Mouse (Mus musculus) stomach, postnatal 0 days (tissue): ENCODE results near the gene Srcap. TPM values are rescaled to one million over a fixed set of nuclear protein-coding genes. Genes with fewer than 3 reads are reported as not detected.

ENCODE experiments used
- ATAC-seq: fragments of 200-750 bp; cut with Nextera tagmentation; 2 replicates; pipeline ENCODE4 v1.8.0; 2017; ENCODE audit not compliant: low FRiP score, low TSS enrichment
- DNase-seq: peaks from one replicate; pipeline ENCODE4 v3.0.0-alpha.2; 2016; ENCODE audit warnings: low spot score
- H3K27ac ChIP-seq: fragments of 300-500 bp; sonication (generic); replicated peaks from 2 replicates; pipeline ENCODE4 v1.5.1; 2014; ENCODE audit warnings: mild to moderate bottlenecking, control low read depth
- H3K27me3 ChIP-seq: fragments of 300-500 bp; sonication (generic); 2 replicates; pipeline ENCODE4 v1.6.1; 2014; ENCODE audit warnings: low read length; ENCODE audit not compliant: control insufficient read depth, insufficient read depth
- H3K36me3 ChIP-seq: fragments of 300-500 bp; sonication (generic); 2 replicates; pipeline ENCODE4 v1.6.1; 2014; ENCODE audit warnings: low read length, mixed read lengths; ENCODE audit not compliant: control insufficient read depth, insufficient read depth
- H3K4me1 ChIP-seq: fragments of 300-500 bp; sonication (generic); replicated peaks from 2 replicates; pipeline ENCODE4 v1.6.1; 2014; ENCODE audit warnings: antibody characterized with exemption; ENCODE audit not compliant: control insufficient read depth, insufficient read depth
- H3K4me2 ChIP-seq: fragments of 300-500 bp; sonication (generic); replicated peaks from 2 replicates; pipeline ENCODE4 v1.6.1; 2014; ENCODE audit warnings: low read depth, mild to moderate bottlenecking, control low read depth, moderate library complexity
- H3K4me3 ChIP-seq: fragments of 300-500 bp; sonication (generic); 2 replicates; pipeline ENCODE4 v1.5.1; 2014; ENCODE audit warnings: low read depth, low read length, control low read depth
- H3K9ac ChIP-seq: fragments of 300-500 bp; sonication (generic); 2 replicates; pipeline ENCODE4 v1.6.1; 2014; ENCODE audit warnings: mild to moderate bottlenecking, low read length, control low read depth, mixed read lengths
- H3K9me3 ChIP-seq: fragments of 300-500 bp; sonication (generic); 2 replicates; pipeline ENCODE4 v1.6.1; 2016; ENCODE audit warnings: low read length; ENCODE audit not compliant: control insufficient read depth
- CTCF ChIP-seq: IDR thresholded peaks from 2 replicates; pipeline ENCODE4 v1.5.1; 2016; ENCODE audit warnings: antibody characterized with exemption, low read depth, mild to moderate bottlenecking, moderate library complexity
- EP300 ChIP-seq: optimal IDR thresholded peaks from 2 replicates; pipeline ENCODE3; 2016; ENCODE audit warnings: antibody characterized with exemption
- WGBS: fragments of 180-500 bp; shearing (Covaris S2); extraction: QIAGEN DNeasy Blood & Tissue Kit; methylation state at CpG from one replicate; pipeline ENCODE4 v1.1.7; 2014; 5-methylcytosine and 5-hydroxymethylcytosine counted together
- polyA plus RNA-seq: library from polyadenylated mRNA; unstranded; fragments of >200 nt; fragmentation: Nextera tagmentation; extraction: Ambion mirVana; gene quantifications from 2 replicates; pipeline ENCODE4 v1.2.1, GENCODE M21; 2015

Srcap gene
- polyA plus RNA-seq, 1 experiment from 2014 or later: 13.0 TPM

DNA sequence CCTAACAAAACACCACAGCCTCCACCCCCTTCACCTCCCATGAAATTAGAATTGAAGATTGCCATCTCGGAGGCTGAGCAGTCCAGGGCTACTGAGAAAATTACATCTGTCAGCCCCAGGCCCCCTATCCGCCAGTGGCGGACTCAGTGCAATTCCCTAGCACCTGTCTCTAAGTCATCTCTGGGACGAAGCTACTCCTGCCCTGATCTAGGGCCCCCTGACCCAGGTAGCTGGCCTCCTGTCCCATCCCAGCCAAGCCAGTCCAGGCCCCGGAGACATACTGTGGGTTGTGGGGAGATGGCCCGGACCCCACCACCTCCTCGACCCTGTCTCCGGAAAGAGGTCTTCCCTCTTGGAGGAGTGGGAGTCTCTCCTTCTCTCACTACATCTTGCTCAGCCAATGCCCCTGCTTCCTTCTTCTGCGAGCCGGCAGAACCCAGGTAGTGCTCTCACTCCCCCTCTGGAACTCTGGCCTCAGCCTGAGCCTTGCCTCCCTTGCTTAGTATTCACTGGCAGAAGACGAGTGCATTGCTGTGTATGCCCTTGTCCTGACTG, 36.5 kb upstream of the Srcap start:
- 92% methylated on average over 11 of the region's 11 CpGs for WGBS

GRCm38 (mm10) chr7:127476336-127476735, 35.4 kb upstream of the Srcap start:
- no peak overlapping the region for H3K9ac ChIP-seq
- H3K4me1 ChIP-seq: no peaks in the 10 kb centered on the region
- H3K27me3 ChIP-seq: no peaks in the 10 kb centered on the region
- H3K36me3 ChIP-seq: peaks cover 19% of the 10 kb centered on the region
- WGBS: 94% methylated on average over 11 of the region's 11 CpGs
- no peak overlapping the region for H3K27ac ChIP-seq
- ATAC-seq (no peak), DNase-seq (no peak)
- H3K4me2 ChIP-seq: no peak overlapping the region
- no peaks in the 10 kb centered on the region for H3K9me3 ChIP-seq
- TF ChIP-seq CTCF: no peak
- no peak for TF ChIP-seq EP300
- no peak overlapping the region for H3K4me3 ChIP-seq

More for the DNA sequence above, 36.5 kb upstream of the Srcap start:
- DNase-seq (no peak), ATAC-seq (no peak)
- H3K36me3 ChIP-seq: peaks cover 19% of the 10 kb centered on the region
- no peak overlapping the region for H3K4me2 ChIP-seq
- no peaks in the 10 kb centered on the region for H3K9me3 ChIP-seq
- no peaks in the 10 kb centered on the region for H3K4me1 ChIP-seq
- TF ChIP-seq EP300 (no peak), CTCF (no peak)
- no peak overlapping the region for H3K4me3 ChIP-seq
- no peaks in the 10 kb centered on the region for H3K27me3 ChIP-seq
- no peak overlapping the region for H3K27ac ChIP-seq
- H3K9ac ChIP-seq: no peak overlapping the region

- Histone ChIP-seq H3K36me3 (peaks cover 19% of the 10 kb centered on the region), H3K4me2 (peak overlapping the region; percentile 84), H3K27ac (peak overlapping the region; percentile 99), H3K9ac (peak overlapping the region; percentile 66), H3K27me3 (no peaks in the 10 kb centered on the region), H3K9me3 (no peaks in the 10 kb centered on the region), H3K4me3 (peak overlapping the region; percentile 93; the same call in 1 of the 2 replicates), H3K4me1 (no peaks in the 10 kb centered on the region)
- TF ChIP-seq CTCF: no peak
- TF ChIP-seq EP300: no peak
- ATAC-seq (no peak), DNase-seq (no peak)
- WGBS: 38% methylated on average over 4 of the region's 4 CpGs
These were observed 34.9 kb upstream of the Srcap start for GRCm38 (mm10) chr7:127476855-127477254.

DNA sequence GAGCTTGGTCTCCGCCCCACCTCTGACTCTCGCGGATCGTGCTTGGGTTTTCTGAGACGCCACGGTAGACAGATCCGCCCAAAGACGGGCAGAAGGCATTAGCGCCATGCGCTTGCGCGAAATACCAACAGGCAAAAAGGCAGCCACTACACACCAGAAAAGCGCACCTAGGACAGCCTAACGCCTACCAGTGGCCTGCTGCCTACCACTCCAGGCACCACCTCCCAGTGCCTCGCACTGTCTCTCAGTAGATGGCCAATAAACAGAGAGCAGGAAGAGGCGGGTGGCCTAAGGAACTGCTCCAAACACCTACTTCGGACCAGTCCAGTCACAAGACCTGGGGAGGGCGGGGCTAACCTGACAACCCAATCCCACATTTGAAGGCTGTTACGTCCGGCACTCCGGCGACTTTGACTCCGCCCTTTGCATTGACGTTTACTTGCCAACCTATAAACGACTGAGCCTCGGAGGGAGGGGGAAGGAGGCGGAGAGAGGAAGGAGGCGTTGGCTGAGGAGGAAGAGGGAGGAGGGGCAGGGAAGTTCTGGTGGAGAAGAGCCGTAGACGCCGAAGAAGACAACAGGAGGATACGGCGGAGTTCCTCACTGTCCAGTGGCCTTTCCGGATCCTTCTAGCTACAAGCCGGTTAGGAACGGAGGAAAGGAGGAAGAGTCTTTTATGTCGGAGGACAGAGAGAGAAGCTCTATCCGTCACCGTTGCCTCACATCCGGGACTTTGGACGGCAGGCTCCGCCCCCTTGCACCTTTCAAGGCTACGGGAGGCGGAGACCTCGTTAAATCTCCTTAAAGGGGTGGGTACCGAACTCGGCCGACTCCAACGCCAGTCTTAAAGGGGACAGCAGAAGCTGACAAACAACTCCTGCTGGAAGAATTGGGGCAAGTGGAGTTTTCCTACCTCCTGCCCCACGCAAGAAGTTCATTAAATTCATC, 33.8 kb upstream of the Srcap start:
- peak; percentile 51 for TF ChIP-seq CTCF
- TF ChIP-seq EP300: no peak
- Histone ChIP-seq H3K4me2 (peak overlapping the region; percentile 84), H3K36me3 (peaks cover 23% of the 10 kb centered on the region), H3K27ac (peak overlapping the region; percentile 99), H3K9ac (peak overlapping the region; percentile 97), H3K27me3 (no peaks in the 10 kb centered on the region), H3K4me3 (peak overlapping the region; percentile 93), H3K4me1 (no peaks in the 10 kb centered on the region), H3K9me3 (no peaks in the 10 kb centered on the region)
- ATAC-seq (peak; percentile 95), DNase-seq (peak; percentile 100)
- WGBS: under 1% methylated on average over 50 of the region's 50 CpGs

- Histone ChIP-seq H3K9ac (peak within 1 kb of the TSS; percentile 97), H3K27ac (peak within 1 kb of the TSS; percentile 99), H3K4me2 (peak within 1 kb of the TSS; percentile 84), H3K27me3 (no peaks in the 10 kb centered on the region), H3K4me1 (no peaks in the 10 kb centered on the region), H3K9me3 (no peaks in the 10 kb centered on the region), H3K36me3 (peaks cover 23% of the 10 kb centered on the region), H3K4me3 (peak within 1 kb of the TSS; percentile 93)
- DNase-seq: peak; percentile 90
- peak; percentile 68 for ATAC-seq
- TF ChIP-seq CTCF (peak; percentile 25; the same call in 1 of the 2 replicates), EP300 (peak; percentile 95)
- under 1% methylated on average over 55 of the region's 62 CpGs for WGBS
These were observed 33.0 kb upstream of the Srcap start, which contains the start of gene Fbrs for GRCm38 (mm10) chr7:127478635-127479317. Gene Fbrs, plus strand, starts transcription at chr7:127479199.
